Mouse (Mus musculus): Measurements from ENCODE around the gene Trmt5.

DNA sequence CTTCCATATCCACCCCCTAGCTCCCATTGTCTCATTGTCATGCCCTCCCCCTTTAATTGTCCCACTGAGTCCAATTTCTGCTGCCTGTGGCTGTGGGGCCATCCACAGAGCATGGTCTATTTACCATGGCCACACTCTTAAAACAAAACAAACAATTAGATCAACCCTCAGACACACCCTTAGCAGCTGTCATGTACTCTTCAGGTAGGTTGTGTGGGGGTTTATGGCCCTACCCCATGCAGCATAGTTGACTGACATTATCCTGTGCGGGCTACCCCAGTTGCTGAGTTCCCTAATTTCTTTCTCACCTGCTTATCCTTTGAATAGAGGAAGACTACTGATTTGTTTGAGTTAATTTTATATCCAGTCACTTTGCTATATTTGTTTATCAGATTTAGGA is 26.2 kb downstream of the Trmt5 start:
- no peak for TF ChIP-seq CTCF (IDR thresholded peaks at IDR 0.05; ENCODE audit: borderline replicate concordance, insufficient read depth, low read depth, low read length)
- TF ChIP-seq POLR2A (IDR thresholded peaks at IDR 0.05; ENCODE audit: borderline replicate concordance, insufficient read depth, low read length), result no peak

Data from cerebellum, adult 2 months (tissue).